Mouse (Mus musculus): ENCODE data around the gene Zfp428.

The Zfp428 gene

GRCm38 (mm10) chr7:24506838-24507725 lies at the start of gene Zfp428:
Zfp428 (plus strand) TSS chr7:24507006.
- peak; percentile 78 for DNase-seq (ENCODE audit: low read depth, low spot score)

GRCm38 (mm10) chr7:24457726-24458370 lies 49.0 kb upstream of the Zfp428 start:
- DNase-seq (ENCODE audit: low read depth, low spot score) = no peak

- DNase-seq (ENCODE audit: low read depth, low spot score) = no peak
Observed at GRCm38 (mm10) chr7:24459440-24459839, 47.4 kb upstream of the Zfp428 start.

GRCm38 (mm10) chr7:24459843-24460242 lies 47.0 kb upstream of the Zfp428 start:
- no peak for DNase-seq (ENCODE audit: low read depth, low spot score)

DNA sequence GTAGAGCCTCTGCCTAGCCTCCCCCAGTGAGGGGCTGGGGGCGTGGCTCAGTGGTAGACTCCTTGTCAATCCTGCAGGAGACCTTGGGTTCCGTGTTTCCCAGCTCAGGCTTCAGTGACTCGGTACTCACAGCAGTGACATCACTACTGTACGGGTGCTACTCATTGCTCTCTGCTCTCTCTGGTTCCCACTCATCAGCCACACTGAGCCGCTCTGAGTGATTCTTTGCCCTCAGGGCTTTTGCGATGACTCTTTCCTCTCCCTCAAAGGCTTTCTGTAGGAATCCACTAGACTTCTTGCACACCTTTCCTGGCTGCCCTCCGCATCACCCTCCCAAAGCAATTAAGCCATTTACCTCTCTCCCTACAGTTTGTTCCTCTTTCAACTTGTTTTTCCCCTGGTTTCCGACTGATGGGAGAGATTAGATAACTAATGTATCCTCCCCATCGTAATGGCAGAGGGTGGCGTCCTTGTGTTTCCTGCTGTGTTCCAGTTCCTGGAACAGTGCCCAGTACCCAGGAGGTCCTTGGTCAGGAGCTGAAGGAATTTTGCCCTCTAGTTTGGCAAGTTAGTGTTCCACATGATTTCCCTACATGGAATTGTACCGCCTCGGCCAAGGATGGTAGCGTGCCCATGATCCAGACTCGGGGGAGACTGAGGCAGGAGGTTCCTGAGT lies 45.3 kb upstream of the Zfp428 start:
- no peak for DNase-seq (ENCODE audit: low read depth, low spot score)

- no peak for DNase-seq (ENCODE audit: low read depth, low spot score)
Observed at GRCm38 (mm10) chr7:24462388-24463319, 44.2 kb upstream of the Zfp428 start, which contains the start of gene Plaur. Plaur (plus strand) TSS chr7:24462484.

GRCm38 (mm10) chr7:24466835-24467234 lies 40.0 kb upstream of the Zfp428 start:
- DNase-seq (ENCODE audit: low read depth, low spot score) = no peak

DNA sequence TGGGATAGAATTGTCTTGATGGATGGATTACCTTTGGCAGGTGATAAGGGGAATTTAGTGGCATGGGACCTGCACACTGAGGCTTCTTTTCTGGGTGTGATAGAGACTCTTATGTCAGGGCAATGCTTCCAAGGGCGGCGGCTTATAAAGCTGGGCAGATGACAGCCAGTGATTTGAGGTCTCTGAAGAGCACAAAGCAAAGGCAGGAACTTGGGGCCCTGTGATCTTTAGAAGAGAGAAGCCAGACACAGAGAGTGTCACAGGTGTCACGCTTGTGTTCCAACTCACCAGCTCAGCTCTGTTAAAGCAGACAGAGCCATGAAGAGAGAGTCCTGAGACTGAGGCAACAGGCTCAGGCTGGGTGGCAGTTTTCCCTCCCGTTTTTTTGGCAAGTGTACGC lies 38.9 kb upstream of the Zfp428 start:
- DNase-seq (ENCODE audit: low read depth, low spot score) = no peak

DNA sequence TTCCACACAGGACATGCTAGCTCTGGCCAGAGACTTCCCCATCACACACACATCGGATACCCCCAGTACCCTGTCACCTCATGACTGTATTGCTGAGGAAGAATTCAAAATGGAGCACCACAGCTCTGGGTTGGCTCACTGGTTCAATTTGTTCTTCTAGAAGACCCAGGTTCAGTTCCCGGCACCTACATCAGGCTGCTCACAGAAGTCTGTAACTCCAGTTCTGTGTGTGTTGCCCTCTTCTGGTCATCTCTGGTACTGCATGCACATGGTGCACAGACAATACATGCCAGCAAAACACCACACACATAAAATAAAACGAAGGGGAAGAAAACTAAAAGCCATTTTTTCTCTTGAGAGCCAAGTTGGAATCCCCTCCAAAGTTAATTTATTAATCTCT lies 37.7 kb upstream of the Zfp428 start:
- no peak for DNase-seq (ENCODE audit: low read depth, low spot score)

DNA sequence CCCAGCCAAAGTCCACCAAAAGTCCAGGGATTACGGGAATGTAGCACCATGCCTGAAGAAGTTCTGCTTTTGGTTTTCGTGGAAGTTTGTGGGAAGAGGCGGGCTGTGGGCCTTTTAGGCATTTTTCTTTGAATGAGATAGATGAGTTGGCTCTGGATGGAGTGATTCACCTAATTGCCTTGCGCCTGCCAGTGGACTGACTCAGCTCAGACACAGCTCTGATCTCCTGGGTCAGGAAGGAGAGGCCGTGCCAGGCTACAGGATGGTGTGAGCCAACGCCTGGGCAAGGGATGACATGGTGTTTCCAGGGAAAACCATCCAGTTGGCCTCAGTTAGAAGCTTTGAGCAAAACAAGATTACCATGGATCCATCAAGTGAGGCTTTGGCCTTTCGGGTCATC lies 36.5 kb upstream of the Zfp428 start:
- DNase-seq (ENCODE audit: low read depth, low spot score) = no peak

- no peak for DNase-seq (ENCODE audit: low read depth, low spot score)
Observed at GRCm38 (mm10) chr7:24472442-24472841, 34.4 kb upstream of the Zfp428 start.

GRCm38 (mm10) chr7:24472937-24473336 lies 33.9 kb upstream of the Zfp428 start:
- DNase-seq (ENCODE audit: low read depth, low spot score) = no peak

DNA sequence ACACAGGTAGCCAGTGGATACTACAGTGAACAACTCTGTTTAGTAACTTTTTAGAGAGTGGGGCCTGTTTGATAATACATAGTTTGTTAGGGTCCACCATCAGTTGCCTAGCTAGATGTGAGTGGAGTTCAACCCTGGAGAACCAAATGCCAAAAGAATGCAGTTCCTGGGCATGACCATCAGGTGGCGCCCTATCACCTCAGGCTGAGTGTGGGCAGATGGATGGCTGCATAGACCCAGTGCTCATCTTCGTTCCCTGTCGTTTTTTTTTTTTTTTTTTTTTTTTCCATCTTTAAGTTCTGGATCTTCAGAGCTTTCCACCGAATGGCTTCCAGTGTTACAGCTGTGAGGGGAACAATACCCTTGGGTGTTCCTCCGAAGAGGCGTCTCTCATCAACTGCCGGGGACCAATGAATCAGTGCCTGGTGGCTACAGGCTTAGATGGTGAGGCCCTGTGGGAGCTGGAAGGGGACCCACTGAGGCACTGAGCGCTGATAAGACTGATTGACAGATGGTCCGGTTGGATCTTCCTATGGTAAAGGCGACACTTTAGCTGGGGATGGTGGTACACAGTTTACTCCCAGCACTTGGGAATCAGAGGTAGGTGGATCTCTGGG lies 32.8 kb upstream of the Zfp428 start:
- DNase-seq (ENCODE audit: low read depth, low spot score) = no peak

DNA sequence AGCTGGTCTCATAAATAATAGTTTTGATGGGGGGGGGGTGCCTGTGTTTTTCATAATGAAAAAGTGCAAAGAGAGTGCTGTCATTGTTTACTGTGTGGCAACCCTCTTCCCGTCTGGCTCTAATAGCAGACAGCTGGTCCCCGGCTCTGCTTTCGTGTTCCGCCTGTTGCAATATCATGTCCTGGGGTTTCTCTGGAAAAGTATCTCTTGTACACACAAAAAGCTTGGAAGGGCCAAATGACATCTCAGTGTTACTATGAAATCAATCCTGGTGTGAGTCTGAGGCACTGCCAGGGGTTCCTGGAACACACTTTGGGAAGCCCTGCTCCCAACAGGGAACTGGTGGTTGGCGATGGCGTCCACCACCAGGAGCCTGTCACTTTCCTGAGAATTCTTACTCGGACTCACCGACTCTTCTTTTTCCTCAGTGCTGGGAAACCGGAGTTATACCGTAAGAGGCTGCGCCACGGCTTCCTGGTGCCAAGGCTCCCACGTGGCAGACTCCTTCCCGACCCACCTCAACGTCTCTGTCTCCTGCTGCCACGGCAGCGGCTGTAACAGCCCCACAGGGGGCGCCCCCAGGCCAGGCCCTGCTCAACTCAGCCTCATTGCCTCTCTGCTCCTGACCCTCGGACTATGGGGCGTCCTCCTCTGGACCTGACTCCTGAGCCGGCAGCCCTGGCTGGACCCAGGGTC lies 31.8 kb upstream of the Zfp428 start:
- DNase-seq (ENCODE audit: low read depth, low spot score) = no peak

DNA sequence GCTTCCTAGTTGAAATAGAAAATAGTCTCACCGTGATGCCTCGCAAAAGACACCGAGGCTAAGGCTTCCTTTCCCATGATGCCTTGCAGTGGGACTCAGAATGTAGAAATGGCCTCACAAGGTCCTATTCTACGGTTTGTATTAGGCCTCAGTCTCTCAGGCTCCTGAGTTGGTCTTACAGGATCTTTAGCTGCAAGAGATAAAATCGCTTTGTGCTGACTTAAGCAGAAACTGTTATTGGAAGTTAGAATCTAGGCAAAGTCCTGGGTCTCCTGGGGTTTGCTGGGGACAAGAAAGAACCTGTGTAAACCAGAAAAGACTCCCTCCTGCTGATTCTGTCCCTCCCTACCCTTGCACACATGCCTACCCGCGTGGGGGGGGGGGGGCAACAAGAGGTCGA lies 30.5 kb upstream of the Zfp428 start:
- DNase-seq (ENCODE audit: low read depth, low spot score) = no peak

GRCm38 (mm10) chr7:24476856-24477255 lies 29.9 kb upstream of the Zfp428 start:
- no peak for DNase-seq (ENCODE audit: low read depth, low spot score)

GRCm38 (mm10) chr7:24478911-24479310 lies 27.9 kb upstream of the Zfp428 start:
- no peak for DNase-seq (ENCODE audit: low read depth, low spot score)

GRCm38 (mm10) chr7:24479685-24480084 lies 27.1 kb upstream of the Zfp428 start:
- DNase-seq (ENCODE audit: low read depth, low spot score) = no peak

GRCm38 (mm10) chr7:24480121-24480941 lies 26.5 kb upstream of the Zfp428 start:
- no peak for DNase-seq (ENCODE audit: low read depth, low spot score)
